Mouse (Mus musculus) hindbrain, embryonic 11.5 days (tissue): ENCODE measurements at regions not wholly inside any gene's neighbourhood (a gene's known extent, or its start where the extent isn't known, plus 50 kb on each side); places are given as distances from the start of the nearest gene placed in this dataset.

Source experiments
- ATAC-seq: fragments of 200-750 bp; cut with Nextera tagmentation; 2 replicates; pipeline ENCODE4 v1.8.0; 2017; ENCODE audit warnings: mild to moderate bottlenecking, moderate TSS enrichment, moderate library complexity; ENCODE audit not compliant: low FRiP score
- DNase-seq: peaks from one replicate; pipeline ENCODE4 v3.0.0-alpha.2; 2015; ENCODE audit warnings: low spot score
- H3K27ac ChIP-seq: fragments of 300-500 bp; sonication (generic); 2 replicates; pipeline ENCODE4 v1.5.1; 2014; ENCODE audit warnings: mild to moderate bottlenecking, low read depth, low read length
- H3K27me3 ChIP-seq: fragments of 300-500 bp; sonication (generic); 2 replicates; pipeline ENCODE4 v1.6.1; 2014; ENCODE audit warnings: mild to moderate bottlenecking, low read length, moderate library complexity, mixed read lengths; ENCODE audit not compliant: control insufficient read depth, insufficient read depth
- H3K36me3 ChIP-seq: fragments of 300-500 bp; sonication (generic); 2 replicates; pipeline ENCODE4 v1.6.1; 2014; ENCODE audit warnings: mild to moderate bottlenecking, low read length, moderate library complexity, mixed read lengths; ENCODE audit not compliant: control insufficient read depth, insufficient read depth
- H3K4me1 ChIP-seq: fragments of 300-500 bp; sonication (generic); replicated peaks from 2 replicates; pipeline ENCODE4 v1.6.1; 2014; ENCODE audit warnings: low read length, mixed read lengths; ENCODE audit not compliant: control insufficient read depth, insufficient read depth
- H3K4me2 ChIP-seq: fragments of 300-500 bp; sonication (generic); replicated peaks from 2 replicates; pipeline ENCODE4 v1.6.1; 2014; ENCODE audit warnings: mild to moderate bottlenecking, low read depth, low read length
- H3K4me3 ChIP-seq: fragments of 300-500 bp; sonication (generic); 2 replicates; pipeline ENCODE4 v1.5.1; 2014; ENCODE audit warnings: low read depth, low read length
- H3K9ac ChIP-seq: fragments of 300-500 bp; sonication (generic); 2 replicates; pipeline ENCODE4 v1.6.1; 2014; ENCODE audit warnings: low read depth, low read length
- H3K9me3 ChIP-seq: fragments of 300-500 bp; sonication (generic); 2 replicates; pipeline ENCODE4 v1.6.1; 2016; ENCODE audit warnings: low read length; ENCODE audit not compliant: control insufficient read depth
- WGBS: fragments of 180-500 bp; shearing (Covaris S2); extraction: QIAGEN DNeasy Blood & Tissue Kit; methylation state at CpG from one replicate; pipeline ENCODE4 v1.1.7; 2014; 5-methylcytosine and 5-hydroxymethylcytosine counted together

- DNase-seq (no peak), ATAC-seq (no peak)
- Histone ChIP-seq H3K27ac (no peak overlapping the region), H3K4me1 (no peaks in the 10 kb centered on the region), H3K4me2 (no peak overlapping the region), H3K27me3 (no peaks in the 10 kb centered on the region), H3K9me3 (no peaks in the 10 kb centered on the region), H3K4me3 (no peak overlapping the region), H3K9ac (no peak overlapping the region), H3K36me3 (no peaks in the 10 kb centered on the region)
- 56% methylated on average over 1 of the region's 1 CpGs for WGBS
Observed at GRCm38 (mm10) chr2:82508595-82508994, 434.8 kb upstream of the Fsip2 start.

- no peaks in the 10 kb centered on the region for H3K4me1 ChIP-seq
- no peak for DNase-seq
- H3K9ac ChIP-seq = no peak overlapping the region
- peak; percentile 50 for ATAC-seq
- no peak overlapping the region for H3K4me3 ChIP-seq
- H3K4me2 ChIP-seq = no peak overlapping the region
- no peak overlapping the region for H3K27ac ChIP-seq
- H3K36me3 ChIP-seq = no peaks in the 10 kb centered on the region
- no peaks in the 10 kb centered on the region for H3K9me3 ChIP-seq
- WGBS = 72% methylated on average over 3 of the region's 3 CpGs
- no peaks in the 10 kb centered on the region for H3K27me3 ChIP-seq
Observed at GRCm38 (mm10) chr2:82515165-82515564, 428.3 kb upstream of the Fsip2 start.

DNA sequence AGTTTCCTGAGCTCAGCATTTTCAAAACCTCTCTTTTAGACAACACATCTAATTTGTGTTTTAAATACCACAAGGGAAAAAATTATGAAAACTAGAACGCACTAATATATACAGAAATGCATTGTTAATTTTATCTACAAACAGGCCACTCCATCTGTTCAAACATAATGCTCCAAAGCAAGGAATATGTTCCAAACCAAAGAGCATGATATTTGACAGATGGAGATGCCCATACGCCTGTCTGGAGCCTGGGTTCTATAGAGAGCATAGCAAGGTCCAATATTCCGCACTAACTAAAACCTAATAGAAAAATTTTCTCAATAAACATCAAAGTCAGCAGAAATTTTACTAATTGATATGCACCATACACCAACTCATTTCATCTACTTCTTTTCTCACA, 423.5 kb upstream of the Fsip2 start:
- 87% methylated on average over 3 of the region's 3 CpGs for WGBS
- no peak overlapping the region for H3K27ac ChIP-seq
- H3K4me2 ChIP-seq = no peak overlapping the region
- H3K27me3 ChIP-seq = no peaks in the 10 kb centered on the region
- no peak overlapping the region for H3K4me3 ChIP-seq
- ATAC-seq (no peak), DNase-seq (no peak)
- no peaks in the 10 kb centered on the region for H3K9me3 ChIP-seq
- no peaks in the 10 kb centered on the region for H3K36me3 ChIP-seq
- no peak overlapping the region for H3K9ac ChIP-seq
- no peaks in the 10 kb centered on the region for H3K4me1 ChIP-seq

DNA sequence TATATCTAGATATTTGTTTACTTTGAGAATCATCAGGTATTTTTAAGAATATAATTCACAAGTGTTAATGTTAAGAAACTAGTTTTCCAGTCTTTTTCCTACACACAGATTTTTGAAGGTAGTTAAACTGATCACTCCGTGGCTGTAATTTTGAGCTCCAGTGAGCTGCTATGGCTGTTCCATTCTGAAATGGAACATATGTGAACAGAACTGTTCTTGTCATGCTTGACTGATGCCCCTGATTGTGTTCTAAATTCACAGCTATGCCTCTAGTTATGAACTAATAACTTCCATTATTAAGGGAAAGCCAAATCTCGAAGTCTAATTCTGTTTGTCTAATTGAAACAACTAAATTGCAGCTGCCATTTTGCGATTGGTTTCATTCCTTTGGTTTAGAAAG, 404.5 kb upstream of the Fsip2 start:
- Histone ChIP-seq H3K4me3 (no peak overlapping the region), H3K9ac (no peak overlapping the region), H3K36me3 (no peaks in the 10 kb centered on the region), H3K27ac (no peak overlapping the region), H3K4me2 (no peak overlapping the region), H3K4me1 (no peaks in the 10 kb centered on the region), H3K9me3 (no peaks in the 10 kb centered on the region), H3K27me3 (no peaks in the 10 kb centered on the region)
- 78% methylated on average over 3 of the region's 3 CpGs for WGBS
- DNase-seq (no peak), ATAC-seq (no peak; the same call in 1 of the 2 replicates)

GRCm38 (mm10) chr2:82540676-82541075, 402.8 kb upstream of the Fsip2 start:
- H3K9me3 ChIP-seq = no peaks in the 10 kb centered on the region
- no peaks in the 10 kb centered on the region for H3K36me3 ChIP-seq
- no peaks in the 10 kb centered on the region for H3K27me3 ChIP-seq
- ATAC-seq = no peak
- H3K4me2 ChIP-seq = no peak overlapping the region
- H3K4me1 ChIP-seq = no peaks in the 10 kb centered on the region
- H3K4me3 ChIP-seq = no peak overlapping the region
- H3K27ac ChIP-seq = no peak overlapping the region
- no peak for DNase-seq
- H3K9ac ChIP-seq = no peak overlapping the region

DNA sequence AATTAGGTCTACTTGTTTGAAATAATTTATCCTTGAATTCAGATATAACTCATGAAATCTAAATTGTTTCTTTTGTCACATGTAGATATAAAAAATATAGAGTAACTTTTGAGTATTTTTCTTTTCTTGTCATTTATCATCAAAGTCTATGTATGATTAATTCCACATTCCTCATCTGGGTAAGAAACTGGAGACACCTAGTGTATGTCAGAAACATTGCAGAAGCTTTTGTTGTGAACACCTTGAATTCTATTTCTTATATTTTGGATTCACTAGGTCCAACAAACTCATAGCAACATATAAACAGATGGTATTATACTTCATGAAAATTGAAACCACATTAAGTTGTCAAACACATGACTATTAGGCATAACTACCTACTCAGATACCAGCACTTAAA, 373.1 kb upstream of the Fsip2 start:
- H3K4me2 ChIP-seq = no peak overlapping the region
- DNase-seq = no peak
- H3K27me3 ChIP-seq = no peaks in the 10 kb centered on the region
- no peaks in the 10 kb centered on the region for H3K9me3 ChIP-seq
- no peak for ATAC-seq
- no peak overlapping the region for H3K4me3 ChIP-seq
- no peak overlapping the region for H3K27ac ChIP-seq
- H3K36me3 ChIP-seq = no peaks in the 10 kb centered on the region
- H3K9ac ChIP-seq = no peak overlapping the region
- no peaks in the 10 kb centered on the region for H3K4me1 ChIP-seq

- Histone ChIP-seq H3K9me3 (no peaks in the 10 kb centered on the region), H3K4me1 (no peaks in the 10 kb centered on the region), H3K9ac (no peak overlapping the region), H3K27me3 (no peaks in the 10 kb centered on the region), H3K4me2 (no peak overlapping the region), H3K36me3 (no peaks in the 10 kb centered on the region), H3K27ac (no peak overlapping the region), H3K4me3 (no peak overlapping the region)
- DNase-seq (no peak), ATAC-seq (no peak)
- WGBS = 93% methylated on average over 2 of the region's 2 CpGs
Observed at GRCm38 (mm10) chr2:82572099-82572498, 371.3 kb upstream of the Fsip2 start.

- no peak for DNase-seq
- no peak overlapping the region for H3K27ac ChIP-seq
- no peaks in the 10 kb centered on the region for H3K4me1 ChIP-seq
- no peaks in the 10 kb centered on the region for H3K36me3 ChIP-seq
- H3K4me3 ChIP-seq = no peak overlapping the region
- WGBS = 84% methylated on average over 1 of the region's 1 CpGs
- no peaks in the 10 kb centered on the region for H3K9me3 ChIP-seq
- ATAC-seq = no peak
- H3K27me3 ChIP-seq = no peaks in the 10 kb centered on the region
- no peak overlapping the region for H3K9ac ChIP-seq
- H3K4me2 ChIP-seq = no peak overlapping the region
Observed at GRCm38 (mm10) chr2:82573841-82574240, 369.6 kb upstream of the Fsip2 start.

- ATAC-seq = no peak
- H3K4me2 ChIP-seq = no peak overlapping the region
- no peaks in the 10 kb centered on the region for H3K27me3 ChIP-seq
- H3K4me3 ChIP-seq = no peak overlapping the region
- DNase-seq = no peak
- no peaks in the 10 kb centered on the region for H3K9me3 ChIP-seq
- no peak overlapping the region for H3K9ac ChIP-seq
- no peaks in the 10 kb centered on the region for H3K36me3 ChIP-seq
- no peak overlapping the region for H3K27ac ChIP-seq
- no peaks in the 10 kb centered on the region for H3K4me1 ChIP-seq
- 80% methylated on average over 1 of the region's 1 CpGs for WGBS
Observed at GRCm38 (mm10) chr2:82579665-82580064, 363.8 kb upstream of the Fsip2 start.
